Mouse (Mus musculus) neural tube, postnatal 0 days (tissue): ENCODE results near the gene Fam81a. TPM values are rescaled to one million over a fixed set of nuclear protein-coding genes. Genes with fewer than 3 reads are reported as not detected.

Experiments used
- polyA plus RNA-seq: library from polyadenylated mRNA; unstranded; fragments of >200 nt; fragmentation: Nextera tagmentation; extraction: Ambion mirVana; gene quantifications from 2 replicates; pipeline ENCODE4 v1.2.1, GENCODE M21; 2015

The Fam81a gene
- 15.4 and 16.6 TPM in 2 replicates for polyA plus RNA-seq

DNA sequence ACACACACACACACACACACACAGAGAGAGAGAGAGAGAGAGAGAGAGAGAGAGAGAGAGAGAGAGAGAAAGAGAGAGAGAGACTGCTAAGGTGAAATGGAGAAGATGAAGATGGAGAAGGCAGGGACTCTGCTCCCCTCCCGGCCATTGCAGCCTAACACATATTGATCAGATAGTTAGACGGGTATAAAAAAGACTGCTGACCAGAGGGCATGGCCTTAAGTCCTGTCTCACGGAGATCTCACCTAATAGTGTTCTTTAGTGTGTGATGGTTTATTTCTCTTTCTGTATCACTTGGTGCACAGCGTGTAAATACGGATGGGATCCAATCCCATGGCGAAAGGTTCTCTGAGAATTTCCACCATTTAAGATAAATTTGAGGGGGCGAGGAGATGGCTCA, at the start of gene Fam81a:
TSS of gene Fam81a (minus strand) at position 101 of the 400 bp plus-strand sequence.

Other genes with a start within 250 kb of the Fam81a start
- 42.0 and 45.9 TPM in 2 replicates for gene Bnip2, start 153.1 kb downstream of the Fam81a start, polyA plus RNA-seq
- 243 and 244 TPM in 2 replicates for gene Gtf2a2, start 130.0 kb downstream of the Fam81a start, polyA plus RNA-seq
- gene Gcnt3, start 104.5 kb downstream of the Fam81a start, polyA plus RNA-seq: not detected in 2 replicates
- gene Myo1e, start 64.8 kb upstream of the Fam81a start, polyA plus RNA-seq: 3.5 and 4.0 TPM in 2 replicates